Mouse (Mus musculus): ENCODE results near the gene Bst2.
A peak's percentile ranks its signal among the peaks of the same experiment; 100 is the strongest.
"Not testable (repeated sequence)": the region's sequence is repeated elsewhere in the genome, so short reads cannot be mapped to it uniquely, and the experiment has no call there.

The Bst2 gene

DNA sequence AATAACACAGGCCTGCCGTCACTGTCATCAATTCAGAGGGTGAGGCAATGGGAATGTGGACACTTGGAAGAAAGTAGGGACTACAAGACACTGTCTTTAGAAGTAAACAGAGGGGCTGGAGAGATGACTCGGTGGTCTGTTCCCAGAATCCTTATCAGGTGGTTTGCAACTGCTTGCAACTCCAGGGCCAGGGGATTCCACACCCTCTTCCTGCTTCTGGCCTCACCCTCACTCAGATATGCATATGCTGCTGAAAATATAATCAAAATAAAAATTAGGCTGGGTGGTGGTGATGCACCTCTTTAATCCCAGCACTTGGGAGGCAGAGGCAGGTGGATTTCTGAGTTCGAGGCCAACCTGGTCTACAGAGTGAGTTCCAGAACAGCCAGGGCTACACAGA is 22.8 kb upstream of the Bst2 start:
- no peak for DNase-seq (ENCODE audit: extremely low read depth, low read depth)

DNA sequence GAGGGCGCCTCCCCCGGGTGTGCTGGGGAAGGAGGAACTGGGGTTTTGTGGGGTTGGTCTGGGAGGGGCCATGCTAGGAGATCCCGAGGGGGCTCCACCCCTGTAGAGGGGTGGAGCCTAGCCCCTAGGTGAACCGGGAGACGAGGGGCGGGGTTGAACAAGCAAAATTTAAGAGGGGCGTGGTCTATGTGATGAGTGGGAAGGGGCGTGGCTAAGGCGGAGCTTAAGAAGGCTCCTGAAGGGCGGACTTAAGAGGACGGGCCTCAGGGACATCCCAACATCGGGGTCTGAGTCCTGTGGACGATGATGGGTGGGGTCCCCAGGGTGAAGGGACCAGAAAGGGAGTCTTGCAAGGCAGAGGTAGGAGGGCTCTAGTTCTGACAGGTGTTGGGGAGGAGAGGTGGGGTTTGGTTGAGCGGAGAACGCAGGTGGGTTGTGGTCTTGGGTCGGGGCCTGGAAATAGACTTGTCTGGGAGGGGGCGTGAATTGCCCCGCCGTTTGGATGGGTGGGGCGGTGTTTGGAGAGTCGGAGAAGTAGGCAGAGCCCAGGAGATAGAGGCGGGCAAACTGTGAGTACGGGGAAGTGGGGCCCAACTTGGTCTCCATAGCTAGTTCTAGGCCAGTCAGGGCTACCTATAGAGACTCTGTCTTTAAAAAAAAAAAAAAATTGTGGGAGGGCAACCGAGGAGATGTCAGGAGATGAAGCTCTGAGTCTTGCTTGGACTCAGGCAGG is 21.9 kb upstream of the Bst2 start:
- DNase-seq (ENCODE audit: extremely low read depth, low read depth) = peak; percentile 87

DNA sequence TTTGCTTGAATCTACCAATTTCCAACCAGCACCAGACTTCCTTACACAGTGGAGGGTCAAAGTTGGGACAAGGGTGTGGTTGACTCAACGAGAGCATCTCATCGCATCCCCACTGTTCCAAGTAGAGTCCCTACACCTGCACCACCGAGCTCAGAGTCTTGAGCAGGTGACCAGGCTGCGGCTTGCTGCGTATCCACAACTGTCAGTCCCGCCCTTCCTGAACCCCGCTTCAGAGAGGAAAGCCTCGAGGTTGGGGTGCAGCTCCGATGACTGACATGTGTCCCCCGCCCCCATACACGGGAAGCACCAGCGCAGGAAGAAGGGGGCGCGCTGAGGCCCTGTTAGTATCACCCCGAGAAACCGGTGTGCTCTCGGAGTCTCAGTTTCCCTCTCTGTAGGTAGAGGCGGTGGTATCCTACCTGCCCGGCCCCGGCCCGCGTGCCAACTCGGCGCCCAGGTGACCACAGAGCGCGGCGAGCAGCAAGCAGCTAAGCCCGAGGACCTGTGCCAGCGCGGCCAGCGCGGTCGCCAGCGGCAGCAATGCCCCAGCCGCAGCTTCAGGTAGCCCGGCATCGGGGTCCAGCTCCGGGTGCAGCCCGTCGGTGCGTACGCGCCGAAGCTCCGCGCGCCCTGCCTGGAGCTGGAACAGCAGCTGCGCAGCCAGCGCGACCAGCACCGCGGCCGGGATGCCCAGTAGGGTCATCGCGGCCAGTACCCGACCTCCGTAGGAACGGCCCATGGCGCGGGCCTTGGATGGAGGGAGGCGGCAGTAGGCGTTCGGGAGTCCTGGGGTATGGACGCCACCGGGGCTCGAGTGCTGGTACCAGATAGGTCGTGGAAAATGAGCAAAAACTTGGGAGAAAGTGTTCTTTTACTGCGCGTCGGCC is 21.1 kb upstream of the Bst2 start, which contains the start of gene Tmem221:
Tmem221 (minus strand) TSS at position 801 of the 887 bp plus-strand sequence.
- DNase-seq (ENCODE audit: extremely low read depth, low read depth) = no peak

DNA sequence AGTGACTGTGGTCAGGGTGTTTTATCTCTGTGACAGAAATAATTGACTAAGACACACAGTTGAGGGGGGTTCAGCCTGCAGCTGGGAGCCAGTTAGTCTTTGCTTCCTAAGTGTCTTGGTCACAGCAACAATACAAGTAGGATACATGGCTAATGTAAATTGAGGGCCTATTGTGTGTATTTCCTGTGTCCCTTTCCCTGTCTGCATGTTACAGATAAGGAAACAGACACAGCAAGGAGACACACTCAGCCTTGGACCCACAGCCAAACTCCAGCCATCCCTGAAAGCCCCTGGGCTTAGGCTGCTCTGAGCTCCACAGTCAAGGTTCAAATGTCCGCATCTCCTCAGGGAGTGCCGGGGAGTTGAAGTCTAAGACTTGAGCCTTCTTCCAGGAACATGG is 17.4 kb upstream of the Bst2 start:
- no peak for DNase-seq (ENCODE audit: extremely low read depth, low read depth)

DNA sequence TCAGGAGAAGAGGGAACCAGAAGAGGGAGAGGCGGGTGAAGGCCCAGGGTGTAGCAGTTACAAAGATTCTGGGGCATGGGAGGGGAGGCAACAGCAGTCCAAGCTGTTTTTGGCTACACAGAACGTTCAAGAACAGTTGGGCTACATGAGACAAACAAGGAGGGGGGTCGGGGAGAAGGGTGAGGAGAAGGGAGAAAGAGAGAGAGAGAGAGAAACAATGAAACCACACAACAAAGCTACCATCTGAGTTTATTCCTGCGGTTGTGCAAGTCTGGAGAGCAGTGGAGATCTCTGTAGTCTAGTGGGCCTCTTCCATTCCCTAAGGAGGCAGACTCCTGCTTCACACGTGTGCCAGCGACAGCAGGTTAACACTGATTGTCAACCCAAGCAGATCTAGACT is 16.7 kb upstream of the Bst2 start:
- no peak for DNase-seq (ENCODE audit: extremely low read depth, low read depth)

DNA sequence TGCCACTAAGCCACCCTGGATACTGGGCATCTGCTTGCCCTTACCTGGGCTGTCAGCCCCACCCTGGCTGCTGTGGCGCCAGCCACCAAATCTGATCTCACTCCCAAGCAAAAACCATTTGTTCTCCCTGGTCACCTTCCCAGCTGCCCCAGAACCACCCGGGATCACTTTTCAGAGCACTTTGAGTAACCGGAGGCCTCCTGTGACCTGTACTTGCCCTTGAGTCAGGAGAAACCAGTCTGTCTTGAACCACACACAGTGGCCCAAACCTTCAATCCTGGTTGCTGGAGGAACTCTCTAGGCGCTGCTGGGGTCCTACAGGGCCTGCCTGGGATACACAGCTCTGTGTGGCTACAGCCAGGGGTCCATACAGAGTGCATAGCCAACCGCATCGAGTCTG is 15.5 kb upstream of the Bst2 start:
- no peak for DNase-seq (ENCODE audit: extremely low read depth, low read depth)

DNA sequence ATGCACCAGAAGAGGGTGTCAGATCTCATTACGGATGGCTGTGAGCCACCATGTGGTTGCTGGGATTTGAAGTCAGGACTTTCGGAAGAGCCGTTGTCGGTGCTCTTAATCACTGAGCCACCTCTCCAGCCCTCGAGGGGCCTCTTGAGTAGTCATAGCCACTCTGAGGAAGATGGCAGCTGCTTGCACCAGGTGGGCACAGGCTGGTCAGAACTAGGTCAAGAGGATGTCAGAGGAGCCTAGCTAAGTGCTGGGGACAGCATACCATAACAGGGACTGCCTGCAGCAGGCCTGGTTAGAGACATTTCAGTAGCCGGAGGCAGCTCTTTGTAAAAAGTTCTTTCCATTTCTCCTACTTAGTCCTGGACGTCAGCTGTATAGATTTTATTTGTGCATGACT is 13.5 kb upstream of the Bst2 start:
- DNase-seq (ENCODE audit: extremely low read depth, low read depth) = no peak

DNA sequence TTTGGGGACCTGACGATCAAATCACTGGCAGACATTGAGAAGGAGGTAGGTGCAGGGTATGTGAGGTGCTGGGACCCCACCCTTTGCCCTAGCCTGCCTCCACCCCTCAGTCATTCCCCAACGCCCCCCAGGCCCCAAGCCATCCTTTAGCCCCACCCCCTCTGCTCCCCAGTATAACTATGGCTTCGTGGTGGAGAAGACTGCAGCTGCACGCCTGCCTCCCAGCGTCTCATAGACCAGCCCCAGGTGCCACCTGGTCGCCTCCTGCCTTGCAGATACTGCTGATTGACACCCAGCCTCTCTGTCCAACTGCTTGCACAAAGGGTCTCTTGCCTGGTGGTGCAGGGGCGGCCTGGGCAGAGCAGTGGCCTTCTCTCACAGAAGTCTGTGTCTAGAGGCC is 10.3 kb upstream of the Bst2 start:
- no peak for DNase-seq (ENCODE audit: extremely low read depth, low read depth)

DNA sequence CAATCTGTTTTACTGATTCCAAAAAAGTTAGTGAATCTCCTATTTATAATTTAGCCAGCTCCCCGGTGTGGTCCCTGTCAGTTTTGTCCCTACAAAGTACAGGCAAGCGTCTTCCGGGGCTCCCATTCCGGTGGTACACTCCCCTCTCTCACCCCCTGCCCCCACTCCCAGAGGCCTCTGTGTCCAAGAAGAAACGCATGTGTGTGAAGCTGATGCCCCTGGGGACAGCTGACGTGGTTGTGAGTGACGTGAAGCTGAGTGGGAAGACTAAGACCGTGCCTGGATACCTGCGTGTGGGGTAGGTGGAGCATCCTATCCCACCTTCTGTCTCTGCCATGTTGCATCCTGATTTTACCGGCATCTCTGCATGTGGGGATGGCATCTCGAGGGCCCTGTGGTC is 7.8 kb upstream of the Bst2 start:
- DNase-seq (ENCODE audit: extremely low read depth, low read depth) = no peak

DNA sequence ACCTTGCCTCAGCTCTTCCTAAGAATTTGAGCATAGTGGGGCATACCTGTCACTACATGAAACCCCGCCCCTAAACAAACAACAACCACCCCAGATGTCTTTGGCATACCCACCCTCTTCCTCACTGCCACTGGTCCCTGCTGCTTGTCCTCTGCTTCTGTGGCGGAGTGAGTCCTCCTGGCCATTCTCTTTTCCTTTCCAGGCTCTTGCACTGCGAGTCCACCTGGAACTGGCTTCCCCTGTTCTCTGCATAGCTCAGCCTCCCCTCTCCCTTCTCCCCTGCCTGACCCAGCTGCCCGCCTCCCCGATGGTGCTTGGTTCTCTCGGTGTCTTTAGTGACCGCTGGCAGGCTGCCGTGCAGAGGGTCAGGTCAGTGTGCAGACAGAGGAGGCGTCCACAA is 6.5 kb upstream of the Bst2 start:
- DNase-seq (ENCODE audit: extremely low read depth, low read depth) = no peak

DNA sequence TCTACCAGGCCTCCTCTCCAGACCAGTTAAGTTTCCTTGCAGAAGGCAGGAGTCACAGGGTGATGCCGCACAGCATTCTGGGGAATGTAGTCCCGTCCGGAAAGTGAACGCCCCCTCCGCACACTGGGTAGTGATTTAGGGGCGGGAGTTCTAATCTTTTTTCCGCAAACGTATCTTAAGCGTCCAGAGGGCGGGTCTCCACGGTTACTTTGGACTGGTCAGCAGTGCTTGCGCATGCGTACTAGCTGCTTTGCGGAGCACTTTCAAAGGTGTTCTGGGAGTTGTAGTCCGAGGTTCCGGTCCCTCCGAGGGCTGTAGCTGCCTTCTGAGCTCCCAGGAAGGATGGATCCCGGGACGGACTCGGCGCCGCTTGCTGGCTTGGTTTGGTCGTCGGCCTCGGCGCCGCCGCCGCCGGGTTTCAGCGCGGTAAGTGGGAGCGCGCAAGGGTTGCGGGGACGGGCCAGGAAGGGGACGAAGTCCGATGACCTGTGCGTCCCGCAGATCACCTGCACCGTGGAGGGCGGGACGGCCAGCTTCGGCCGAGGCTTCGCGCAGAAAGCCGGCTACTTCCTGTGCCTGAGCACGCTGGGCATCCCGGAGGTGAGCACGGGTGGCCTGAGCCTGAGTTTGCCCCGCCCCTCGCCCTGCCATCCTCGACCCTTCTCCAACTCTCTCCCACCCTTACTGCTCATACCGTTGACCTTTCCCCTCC is 5.5 kb upstream of the Bst2 start, which contains the start of gene Mvb12a:
Mvb12a (plus strand) TSS at position 291 of the 712 bp plus-strand sequence.
- peak; percentile 99 for DNase-seq (ENCODE audit: extremely low read depth, low read depth)

DNA sequence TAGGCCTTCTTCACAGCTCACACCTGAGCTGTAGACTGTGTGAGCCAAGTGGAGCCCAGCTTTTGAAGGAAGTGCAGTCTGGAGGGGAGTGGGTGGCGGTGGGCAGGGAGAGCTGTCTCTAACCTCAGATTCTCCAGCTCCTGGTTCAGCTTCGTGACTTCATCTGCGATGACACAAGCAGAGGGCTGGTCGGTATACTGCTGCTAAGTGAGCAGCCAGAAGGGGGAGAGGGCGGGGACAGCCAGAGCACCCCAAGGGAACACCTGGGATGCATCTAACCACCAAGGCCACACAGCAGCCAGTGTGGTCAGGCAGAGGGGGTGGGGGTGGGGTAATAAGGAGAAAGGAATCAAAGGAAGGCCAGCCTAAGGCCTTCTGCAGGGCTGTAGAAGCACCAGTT is 1.6 kb downstream of the Bst2 start:
- no peak for DNase-seq (ENCODE audit: extremely low read depth, low read depth)

DNA sequence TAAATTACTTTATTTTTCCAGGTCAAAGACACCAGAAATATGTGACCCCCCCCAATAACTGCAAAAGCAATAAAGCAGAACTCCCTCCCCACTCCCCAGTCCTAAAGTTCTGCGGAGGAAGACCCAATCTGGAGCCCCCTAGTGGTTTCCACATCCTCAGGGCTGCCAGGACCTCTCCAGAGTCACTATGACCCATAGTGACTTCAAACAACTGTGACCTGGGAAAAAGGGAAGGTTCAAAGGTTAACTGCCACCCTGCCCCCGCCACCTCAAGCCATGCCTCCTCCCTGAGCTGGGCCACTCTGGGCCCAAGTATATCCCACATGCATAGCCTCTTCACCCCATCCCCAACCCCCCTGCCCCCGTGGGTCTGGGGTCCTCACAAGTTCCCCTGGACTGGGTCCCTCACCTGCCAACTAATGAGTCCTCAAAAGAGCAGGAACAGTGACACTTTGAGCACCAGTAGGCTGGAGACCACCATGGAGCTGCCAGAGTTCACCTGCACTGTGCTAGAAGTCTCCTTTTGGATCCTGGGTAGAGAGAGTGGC is 2.9 kb downstream of the Bst2 start:
- DNase-seq (ENCODE audit: extremely low read depth, low read depth) = no peak

DNA sequence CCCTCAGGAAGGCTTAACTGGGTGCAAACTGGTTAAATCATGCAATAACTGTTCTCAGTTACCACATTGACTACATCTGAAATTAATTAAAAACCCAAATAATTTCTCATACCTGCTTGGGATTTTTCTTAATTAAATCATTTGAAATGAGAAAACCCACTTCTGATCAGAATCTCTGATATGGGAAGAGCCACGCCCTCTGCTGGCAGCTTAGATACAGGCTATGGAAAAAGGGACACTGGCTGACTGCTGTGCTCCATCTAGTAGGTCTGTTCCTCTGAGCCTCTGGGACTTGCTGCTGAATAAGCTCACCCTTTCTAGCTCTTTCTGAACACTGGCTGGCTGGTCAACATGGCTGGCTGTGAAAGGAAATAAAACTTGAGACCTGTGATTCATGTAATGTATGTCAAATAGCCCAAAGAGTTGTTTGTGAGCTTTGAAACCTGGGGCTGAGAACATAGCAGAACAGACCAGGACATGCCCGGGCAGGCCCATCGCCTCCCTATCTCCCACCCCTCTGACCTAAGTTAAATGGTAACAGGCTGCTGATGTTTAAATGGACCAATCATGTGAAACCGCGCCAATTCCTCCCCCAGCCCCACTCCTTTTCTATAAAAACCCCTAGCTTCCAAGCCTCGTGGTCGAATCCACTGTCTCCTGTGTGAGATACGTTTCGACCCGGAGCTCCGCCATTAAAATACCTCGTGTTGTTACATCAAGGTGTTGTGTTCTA is 6.4 kb downstream of the Bst2 start:
- DNase-seq (ENCODE audit: extremely low read depth, low read depth) = not testable (repeated sequence)

DNA sequence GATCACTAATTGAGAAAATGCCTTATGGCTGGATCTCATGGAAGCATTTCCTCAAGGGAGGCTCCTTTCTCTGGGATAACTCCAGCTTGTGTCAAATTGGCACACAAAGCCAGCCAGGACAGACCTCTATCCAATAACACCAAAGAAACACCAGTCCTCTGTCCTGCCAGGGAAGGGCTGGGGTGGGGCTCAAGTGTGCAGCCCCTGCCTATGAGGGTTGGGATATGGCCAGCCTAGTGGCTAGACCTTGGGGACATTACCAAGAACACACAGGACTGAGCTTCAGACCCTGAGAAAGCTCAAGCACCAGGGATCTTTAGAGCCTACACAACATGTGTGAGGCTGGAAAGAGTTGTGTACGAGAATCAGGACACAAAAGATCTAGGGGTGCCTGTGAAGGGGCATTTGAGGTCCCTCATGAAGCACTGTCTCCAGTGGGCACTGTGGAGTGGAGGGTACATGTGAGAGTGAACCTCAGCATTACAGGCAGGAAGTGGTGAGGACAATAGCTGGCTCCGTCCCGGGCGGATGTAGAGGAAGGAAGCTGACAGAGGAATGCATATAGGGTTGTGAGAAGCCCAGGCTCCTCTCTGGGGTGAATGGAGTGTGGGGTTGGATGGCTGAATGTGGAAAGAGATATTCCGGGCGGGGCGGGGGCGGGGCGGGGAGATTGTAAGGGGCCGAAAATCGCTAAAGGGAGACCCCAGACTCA is 8.7 kb downstream of the Bst2 start:
- no peak for DNase-seq (ENCODE audit: extremely low read depth, low read depth)

DNA sequence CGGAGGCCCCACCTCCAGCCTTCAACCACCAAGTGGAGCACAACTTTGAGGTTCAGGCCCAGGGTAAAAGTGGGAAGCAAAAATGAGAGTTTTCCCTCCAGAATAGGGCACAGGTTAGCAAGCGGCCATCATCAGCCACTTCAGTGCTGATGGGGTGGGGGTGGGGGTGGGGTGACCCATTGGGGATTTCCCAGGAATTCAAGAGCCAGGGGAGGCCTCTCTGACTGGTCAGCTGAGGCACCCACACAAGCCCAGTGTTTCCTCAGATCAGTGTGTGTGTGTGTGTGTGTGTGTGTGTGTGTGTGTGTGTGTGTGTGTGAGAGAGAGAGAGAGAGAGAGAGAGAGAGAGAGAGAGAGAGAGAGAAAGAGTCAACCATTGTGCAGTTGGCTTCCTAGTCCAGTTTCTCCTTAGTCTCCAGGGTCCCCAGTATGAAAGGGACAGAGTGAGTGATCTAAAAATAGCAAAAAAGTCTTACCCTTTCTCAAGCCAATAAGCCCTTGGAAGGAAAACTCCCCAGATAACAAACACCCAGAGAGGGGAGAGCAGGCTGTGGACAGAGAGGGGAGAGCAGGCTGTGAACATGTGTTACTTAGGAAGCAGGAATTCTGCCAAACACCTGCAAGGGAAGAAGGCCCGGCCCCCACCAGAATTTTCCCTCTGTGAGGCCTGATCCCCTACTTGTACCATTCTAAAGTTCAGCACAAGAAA is 9.9 kb downstream of the Bst2 start:
- DNase-seq (ENCODE audit: extremely low read depth, low read depth) = no peak

DNA sequence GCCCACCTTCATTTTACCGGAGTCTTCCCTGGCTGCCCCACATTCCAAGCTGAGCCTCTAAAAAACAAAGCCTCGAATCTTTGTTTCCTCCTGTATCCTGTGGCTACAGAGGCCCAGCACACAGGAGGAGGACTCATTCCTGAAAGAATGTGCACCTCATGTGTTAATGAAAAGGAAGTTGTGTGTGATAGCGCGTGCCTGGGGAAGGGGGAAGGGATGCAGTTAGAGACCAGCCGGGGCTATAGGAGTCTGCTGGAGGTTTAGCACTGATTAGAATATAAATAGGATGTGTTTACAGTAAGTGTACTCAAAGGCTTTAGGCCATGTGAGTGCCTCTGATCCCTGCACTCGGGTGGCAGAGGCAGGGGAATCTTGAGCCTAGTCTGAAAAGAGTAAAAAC is 11.0 kb downstream of the Bst2 start:
- DNase-seq (ENCODE audit: extremely low read depth, low read depth) = no peak

DNA sequence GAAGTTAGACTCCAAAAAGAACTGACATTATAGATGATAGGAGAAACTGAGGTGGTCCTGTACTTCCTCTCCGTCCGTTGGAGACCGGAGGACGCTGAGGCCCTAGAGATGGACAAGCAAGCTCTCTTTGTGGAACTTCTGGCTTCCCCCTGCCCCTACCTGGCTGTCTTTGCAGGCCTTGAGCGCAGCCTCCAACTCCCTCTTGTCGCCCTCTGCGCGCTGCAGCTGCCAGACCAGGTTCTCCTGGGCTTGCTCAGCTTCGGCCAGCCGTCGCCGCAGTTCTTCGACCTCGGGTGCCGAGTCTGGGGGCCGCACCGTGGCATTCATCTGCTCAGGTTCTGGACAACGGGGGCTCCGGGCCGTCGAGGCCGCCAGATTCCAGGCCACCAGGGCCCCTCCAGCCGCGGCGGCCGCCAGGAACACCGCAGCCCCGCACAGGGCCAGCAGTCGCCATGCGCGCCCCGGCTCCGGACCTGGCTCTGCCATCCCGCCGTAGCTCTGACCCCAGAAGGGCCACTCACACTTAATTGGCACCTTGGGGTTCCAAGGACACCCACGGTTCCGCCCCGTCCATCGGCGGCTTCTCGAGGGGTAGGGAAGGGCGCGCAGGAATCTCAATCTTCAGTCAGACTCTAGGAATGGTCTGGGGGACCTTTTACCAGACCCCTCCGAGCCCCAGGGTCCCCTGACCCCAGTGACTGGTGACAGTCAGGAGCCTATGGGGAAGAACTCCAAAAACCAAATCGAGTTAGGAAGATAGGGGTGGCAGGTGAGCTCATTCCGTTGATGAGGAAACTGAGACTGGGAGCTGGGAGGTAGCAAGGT is 11.8 kb downstream of the Bst2 start, which contains the start of gene Ccdc194:
Ccdc194 (minus strand) TSS at position 486 of the 825 bp plus-strand sequence.
- no peak for DNase-seq (ENCODE audit: extremely low read depth, low read depth)

DNA sequence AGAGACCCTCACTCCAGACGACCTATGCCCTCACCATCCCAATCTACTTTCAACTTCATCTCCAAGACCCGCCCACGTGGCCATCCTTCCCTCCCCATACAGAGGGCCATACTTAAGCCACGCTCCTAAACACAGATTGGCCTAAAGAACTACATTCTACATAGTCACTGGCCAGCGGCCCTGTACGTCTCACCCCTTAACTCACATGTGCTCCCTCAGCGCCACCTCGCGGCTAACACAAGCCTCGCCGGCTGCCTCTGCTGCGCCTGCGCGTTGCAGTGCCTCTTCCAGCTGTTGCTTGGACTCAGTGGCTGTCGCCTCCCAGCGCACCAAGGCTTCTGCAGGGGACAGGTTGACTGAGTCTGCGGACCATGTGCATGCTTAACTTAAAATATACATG is 15.6 kb downstream of the Bst2 start:
- peak; percentile 92 for DNase-seq (ENCODE audit: extremely low read depth, low read depth)

All from MEL-GATA-1-ER (cell line).